Mouse (Mus musculus): ENCODE results near the gene Bckdk. TPM values are rescaled to one million over a fixed set of nuclear protein-coding genes. Genes with fewer than 3 reads are reported as not detected.
"Not testable (repeated sequence)": the region's sequence is repeated elsewhere in the genome, so short reads cannot be mapped to it uniquely, and the experiment has no call there.

Bckdk gene
- polyA plus RNA-seq, 1 experiment from 2014 or later, result 142 TPM

- 80% methylated on average over 5 of the region's 5 CpGs for WGBS
- Histone ChIP-seq H3K9me3 (no peaks in the 10 kb centered on the region), H3K27me3 (peaks cover 13% of the 10 kb centered on the region), H3K4me2 (no peak overlapping the region), H3K4me1 (peaks cover 53% of the 10 kb centered on the region), H3K36me3 (no peaks in the 10 kb centered on the region), H3K9ac (no peak overlapping the region), H3K27ac (0 out of 2 replicates have a peak overlapping the region, but pooled peaks have one; percentile 96), H3K4me3 (no peak overlapping the region)
- no peak for ATAC-seq (ENCODE audit: borderline replicate concordance, extremely low read depth, low FRiP score, low TSS enrichment)
Measured at GRCm38 (mm10) chr7:127934075-127934474, 30.2 kb downstream of the Bckdk start.

GRCm38 (mm10) chr7:127935028-127935722 is 31.3 kb downstream of the Bckdk start:
- ATAC-seq (ENCODE audit: borderline replicate concordance, extremely low read depth, low FRiP score, low TSS enrichment), result peak; percentile 93
- Histone ChIP-seq H3K4me3 (peak overlapping the region; percentile 73), H3K4me2 (peak overlapping the region; percentile 97), H3K27ac (peak overlapping the region; percentile 72), H3K9ac (peak overlapping the region; percentile 78), H3K36me3 (no peaks in the 10 kb centered on the region), H3K4me1 (peaks cover 51% of the 10 kb centered on the region), H3K9me3 (no peaks in the 10 kb centered on the region), H3K27me3 (peaks cover 4% of the 10 kb centered on the region)
- 6% methylated on average over 32 of the region's 32 CpGs for WGBS

GRCm38 (mm10) chr7:127935748-127936159 is 31.9 kb downstream of the Bckdk start:
- WGBS, result under 1% methylated on average over 38 of the region's 38 CpGs
- Histone ChIP-seq H3K9ac (peak overlapping the region; percentile 78), H3K36me3 (no peaks in the 10 kb centered on the region), H3K9me3 (no peaks in the 10 kb centered on the region), H3K4me3 (peak overlapping the region; percentile 73), H3K27me3 (no peaks in the 10 kb centered on the region), H3K4me1 (peaks cover 45% of the 10 kb centered on the region), H3K4me2 (peak overlapping the region; percentile 97), H3K27ac (peak overlapping the region; percentile 71)
- ATAC-seq (ENCODE audit: borderline replicate concordance, extremely low read depth, low FRiP score, low TSS enrichment), result peak; percentile 14

GRCm38 (mm10) chr7:127936216-127936884 is 32.5 kb downstream of the Bckdk start:
- no peak for ATAC-seq (ENCODE audit: borderline replicate concordance, extremely low read depth, low FRiP score, low TSS enrichment)
- Histone ChIP-seq H3K27ac (peak overlapping the region; percentile 71), H3K27me3 (no peaks in the 10 kb centered on the region), H3K9ac (peak overlapping the region; percentile 78), H3K4me3 (peak overlapping the region; percentile 73), H3K4me1 (peaks cover 40% of the 10 kb centered on the region), H3K4me2 (peak overlapping the region; percentile 97), H3K36me3 (no peaks in the 10 kb centered on the region), H3K9me3 (no peaks in the 10 kb centered on the region)
- 51% methylated on average over 18 of the region's 18 CpGs for WGBS

GRCm38 (mm10) chr7:127942097-127942496 is 38.2 kb downstream of the Bckdk start:
- 53% methylated on average over 2 of the region's 2 CpGs for WGBS
- H3K27ac ChIP-seq; H3K9me3 ChIP-seq; ATAC-seq (ENCODE audit: borderline replicate concordance, extremely low read depth, low FRiP score, low TSS enrichment); H3K9ac ChIP-seq; H3K36me3 ChIP-seq; H3K4me2 ChIP-seq; H3K4me3 ChIP-seq; H3K4me1 ChIP-seq: not testable (repeated sequence)
- peaks cover 33% of the 10 kb centered on the region for H3K27me3 ChIP-seq

- peak; percentile 59; the same call in 1 of the 2 replicates for ATAC-seq (ENCODE audit: borderline replicate concordance, extremely low read depth, low FRiP score, low TSS enrichment)
- Histone ChIP-seq H3K27me3 (peaks cover 33% of the 10 kb centered on the region), H3K9ac (no peak overlapping the region), H3K27ac (no peak overlapping the region), H3K36me3 (no peaks in the 10 kb centered on the region), H3K4me3 (peak overlapping the region; percentile 5), H3K9me3 (no peaks in the 10 kb centered on the region), H3K4me1 (peaks cover 5% of the 10 kb centered on the region; the same call in 1 of the 2 replicates), H3K4me2 (peak overlapping the region; percentile 44)
- WGBS, result 7% methylated on average over 23 of the region's 23 CpGs
Measured at GRCm38 (mm10) chr7:127944614-127945013, 40.7 kb downstream of the Bckdk start.

- H3K4me3 ChIP-seq, result no peak within 1 kb of the TSS
- H3K4me2 ChIP-seq, result no peak within 1 kb of the TSS
- ATAC-seq (ENCODE audit: borderline replicate concordance, extremely low read depth, low FRiP score, low TSS enrichment), result no peak
- whole genome bisulfite sequencing, result 64% methylated on average over 6 of the region's 6 CpGs
- H3K36me3 ChIP-seq, result no peaks in the 10 kb centered on the region
- H3K27ac ChIP-seq, result no peak within 1 kb of the TSS
- H3K9me3 ChIP-seq, result no peaks in the 10 kb centered on the region
- H3K9ac ChIP-seq, result no peak within 1 kb of the TSS
- H3K27me3 ChIP-seq, result peaks cover 33% of the 10 kb centered on the region
- H3K4me1 ChIP-seq, result peaks cover 5% of the 10 kb centered on the region; the same call in 1 of the 2 replicates
Measured at GRCm38 (mm10) chr7:127946470-127947023, 42.7 kb downstream of the Bckdk start, which contains the start of gene Prss36. Prss36 (minus strand) TSS chr7:127946725.

GRCm38 (mm10) chr7:127952864-127953581 is 49.1 kb downstream of the Bckdk start:
- Histone ChIP-seq H3K27me3 (no peaks in the 10 kb centered on the region), H3K4me2 (no peak overlapping the region), H3K4me1 (no peaks in the 10 kb centered on the region), H3K36me3 (no peaks in the 10 kb centered on the region), H3K9me3 (no peaks in the 10 kb centered on the region), H3K27ac (no peak overlapping the region), H3K9ac (no peak overlapping the region), H3K4me3 (no peak overlapping the region)
- ATAC-seq (ENCODE audit: borderline replicate concordance, extremely low read depth, low FRiP score, low TSS enrichment), result no peak
- 36% methylated on average over 13 of the region's 13 CpGs for WGBS

- no peaks in the 10 kb centered on the region for H3K4me1 ChIP-seq
- H3K27me3 ChIP-seq, result no peaks in the 10 kb centered on the region
- H3K27ac ChIP-seq, result no peak overlapping the region
- no peak for ATAC-seq (ENCODE audit: borderline replicate concordance, extremely low read depth, low FRiP score, low TSS enrichment)
- H3K9me3 ChIP-seq, result no peaks in the 10 kb centered on the region
- H3K36me3 ChIP-seq, result no peaks in the 10 kb centered on the region
- no peak overlapping the region for H3K9ac ChIP-seq
- no peak overlapping the region for H3K4me2 ChIP-seq
- WGBS, result 55% methylated on average over 5 of the region's 5 CpGs
- H3K4me3 ChIP-seq, result no peak overlapping the region
Measured at GRCm38 (mm10) chr7:127959364-127959763, 55.5 kb downstream of the Bckdk start.

All from lung, embryonic 15.5 days (tissue).